Comparison of ENCODE assay signal across 10 mouse cellular contexts in the genomic region with DNA sequence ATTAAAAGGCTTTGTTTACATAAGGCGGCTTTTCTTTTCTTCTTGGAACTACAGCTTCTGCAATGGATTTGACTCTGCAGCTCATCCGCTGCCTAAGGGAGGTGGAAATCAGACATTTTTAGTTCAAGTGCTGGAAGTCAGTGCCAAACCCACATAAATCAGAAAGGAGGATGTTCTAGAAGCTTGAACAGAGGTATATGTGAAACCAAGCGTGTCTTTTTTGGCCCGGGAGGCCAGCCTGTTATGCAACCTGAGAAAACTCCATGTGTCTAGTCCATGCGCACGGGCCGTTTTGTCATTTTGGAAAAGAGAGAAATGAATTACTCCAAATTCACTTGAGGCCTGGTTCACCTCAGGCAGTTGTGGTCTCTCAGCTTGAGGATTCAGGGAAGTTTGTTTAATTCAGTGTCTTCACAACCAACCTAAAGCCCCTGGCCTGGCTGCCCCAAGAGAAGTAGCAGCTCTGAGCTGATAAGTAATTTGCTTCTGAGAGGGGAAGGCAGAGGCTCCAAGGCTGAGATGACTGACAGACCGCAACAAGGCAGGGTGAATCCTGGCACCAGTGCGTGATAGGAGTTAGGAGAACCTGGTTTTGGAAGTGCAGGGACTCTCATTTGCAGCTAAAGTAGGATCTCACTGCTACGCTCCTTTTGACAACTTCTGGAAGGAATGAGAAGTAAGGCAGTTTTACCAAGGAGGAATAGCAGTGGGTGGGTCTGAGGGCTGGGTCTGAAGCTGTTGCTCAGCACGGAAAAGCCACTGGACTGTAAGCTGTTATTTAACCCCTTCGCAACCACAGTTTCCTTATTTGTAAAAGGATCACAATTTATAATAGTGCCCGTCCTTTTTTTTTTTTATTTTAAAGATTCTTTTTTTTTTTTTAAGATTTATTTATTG. TPM values are rescaled to one million over a fixed set of nuclear protein-coding genes. Genes with fewer than 3 reads are reported as not detected.
DNase-seq lines count a peak whose midpoint lies in the region; ATAC-seq lines count a peak whose summit lies in the region.
"Had no signal": no experiment of that assay in that cellular context is flagged by ENCODE, and none has a peak within 500 bp of the region (broad histone marks: within the 10 kb centered on the region; RNA-seq: fewer than 3 reads in every experiment).

No protein-coding gene starts in this region.

- no peak for DNase-seq in cerebellum, postnatal 4 days (ENCODE audit: low spot score in 2 of 2)
- DNase-seq in midbrain, embryonic 11.5 days (ENCODE audit: low spot score, missing footprints): peak; percentile 70
- peak; percentile 32 to 56 for DNase-seq in cerebellum, postnatal 10 days
- no peak for DNase-seq in hindbrain, embryonic 11.5 days (ENCODE audit: low spot score)
- no peak for DNase-seq in layer of hippocampus, postnatal 14 days (ENCODE audit: low spot score in 2 of 2)
- DNase-seq: spleen, adult 18-20 months had no signal

- ATAC-seq in cerebellum, adult (ENCODE audit: insufficient number of reproducible peaks, low FRiP score, low TSS enrichment): peak; percentile 53; the same call in 1 of the 2 replicates
- no peak for ATAC-seq in midbrain, embryonic 11.5 days (ENCODE audit: low FRiP score)
- ATAC-seq in midbrain, embryonic 15.5 days (replicated peaks): no peak
- ATAC-seq in megakaryocyte, adult 5-6 weeks (ENCODE audit: poor library complexity, severe bottlenecking): peak; percentile 60
- ATAC-seq in hindbrain, embryonic 11.5 days (ENCODE audit: low FRiP score): no peak

- H3K36me3 ChIP-seq in midbrain, embryonic 11.5 days (ENCODE audit: control insufficient read depth, insufficient read depth, low read length): no peaks in the 10 kb centered on the region
- H3K36me3 ChIP-seq in midbrain, embryonic 15.5 days (replicated peaks): no peaks in the 10 kb centered on the region
- H3K36me3 ChIP-seq in hindbrain, embryonic 11.5 days (ENCODE audit: control insufficient read depth, insufficient read depth, low read length): no peaks in the 10 kb centered on the region
- H3K36me3 ChIP-seq: lung, embryonic 15.5 days had no signal

- no peaks in the 10 kb centered on the region; the same call in 1 of the 2 replicates for H3K27me3 ChIP-seq in midbrain, embryonic 11.5 days (ENCODE audit: control insufficient read depth, insufficient read depth, low read length)
- H3K27me3 ChIP-seq in midbrain, embryonic 15.5 days (replicated peaks): no peaks in the 10 kb centered on the region
- H3K27me3 ChIP-seq in hindbrain, embryonic 11.5 days (ENCODE audit: control insufficient read depth, insufficient read depth, low read length): no peaks in the 10 kb centered on the region
- H3K27me3 ChIP-seq: lung, embryonic 15.5 days had no signal

- no peak overlapping the region for H3K27ac ChIP-seq in midbrain, embryonic 11.5 days (ENCODE audit: low read depth, low read length)
- no peak overlapping the region for H3K27ac ChIP-seq in midbrain, embryonic 15.5 days
- H3K27ac ChIP-seq in hindbrain, embryonic 11.5 days (ENCODE audit: low read depth, low read length): no peak overlapping the region
- H3K27ac ChIP-seq: lung, embryonic 15.5 days had no signal

- H3K9me3 ChIP-seq in midbrain, embryonic 11.5 days (ENCODE audit: control insufficient read depth, low read length): no peaks in the 10 kb centered on the region
- no peaks in the 10 kb centered on the region for H3K9me3 ChIP-seq in midbrain, embryonic 15.5 days
- no peaks in the 10 kb centered on the region for H3K9me3 ChIP-seq in hindbrain, embryonic 11.5 days (ENCODE audit: control insufficient read depth, low read length)
- H3K9me3 ChIP-seq: lung, embryonic 15.5 days had no signal

- H3K4me3 ChIP-seq in midbrain, embryonic 11.5 days (ENCODE audit: low read depth, low read length): no peak overlapping the region
- H3K4me3 ChIP-seq in midbrain, embryonic 15.5 days: no peak overlapping the region
- no peak overlapping the region for H3K4me3 ChIP-seq in hindbrain, embryonic 11.5 days (ENCODE audit: low read depth, low read length)
- H3K4me3 ChIP-seq: lung, embryonic 15.5 days had no signal

- no peak overlapping the region for H3K9ac ChIP-seq in midbrain, embryonic 11.5 days (ENCODE audit: low read length)
- H3K9ac ChIP-seq in midbrain, embryonic 15.5 days: no peak overlapping the region
- no peak overlapping the region for H3K9ac ChIP-seq in hindbrain, embryonic 11.5 days (ENCODE audit: low read depth, low read length)
- H3K9ac ChIP-seq: lung, embryonic 15.5 days had no signal

- H3K4me2 ChIP-seq in midbrain, embryonic 11.5 days: no peak overlapping the region
- no peak overlapping the region for H3K4me2 ChIP-seq in midbrain, embryonic 15.5 days
- no peak overlapping the region for H3K4me2 ChIP-seq in hindbrain, embryonic 11.5 days (replicated peaks; ENCODE audit: low read depth, low read length)
- H3K4me2 ChIP-seq: lung, embryonic 15.5 days had no signal

- no peaks in the 10 kb centered on the region; the same call in 1 of the 2 replicates for H3K4me1 ChIP-seq in midbrain, embryonic 11.5 days (ENCODE audit: control insufficient read depth, insufficient read depth, low read length)
- H3K4me1 ChIP-seq in midbrain, embryonic 15.5 days: peaks cover 21% of the 10 kb centered on the region; the same call in 1 of the 2 replicates
- H3K4me1 ChIP-seq in hindbrain, embryonic 11.5 days (replicated peaks; ENCODE audit: control insufficient read depth, insufficient read depth, low read length): no peaks in the 10 kb centered on the region
- H3K4me1 ChIP-seq: lung, embryonic 15.5 days had no signal

- 72% methylated on average over 13 of the region's 13 CpGs for WGBS in midbrain, embryonic 11.5 days
- 72% methylated on average over 13 of the region's 13 CpGs for WGBS in midbrain, embryonic 15.5 days
- WGBS in hindbrain, embryonic 11.5 days: 73% methylated on average over 13 of the region's 13 CpGs

RNA-seq across cellular contexts. Expression of a gene that starts 13.5 kb away (rescaled TPM):
- 34.0 and 40.4 TPM in 2 replicates for polyA plus RNA-seq in midbrain, embryonic 11.5 days (2014; fragmentation: Nextera tagmentation; extraction: Ambion mirVana)
- polyA plus RNA-seq in midbrain, embryonic 15.5 days (2015; fragmentation: Nextera tagmentation; extraction: Ambion mirVana): 97.6 and 104 TPM in 2 replicates
- total RNA-seq in megakaryocyte, adult 5-6 weeks (2015): 56.5 and 69.7 TPM in 2 replicates
- 28.2 and 50.1 TPM in 2 replicates for total RNA-seq in megakaryocyte, adult 5-6 weeks (2017)
- 56.7 and 60.0 TPM in 2 replicates for polyA plus RNA-seq in hindbrain, embryonic 11.5 days (2014; fragmentation: Nextera tagmentation; extraction: Ambion mirVana)
- total RNA-seq in layer of hippocampus, postnatal 14 days (2021): 100 to 1,000 TPM; 362 to 381 TPM

Comparison
In these comparisons a context has a peak if more than half of its experiments do, and no peak if none do; other contexts are left out.
1. DNase-seq: peak in midbrain, embryonic 11.5 days (single experiment) and cerebellum, postnatal 10 days (2 of 2); none in cerebellum, postnatal 4 days (0 of 2), hindbrain, embryonic 11.5 days (single experiment) and layer of hippocampus, postnatal 14 days (0 of 2).
2. ATAC-seq: peak in cerebellum, adult (single experiment) and megakaryocyte, adult 5-6 weeks (single experiment); none in midbrain, embryonic 11.5 days (single experiment), midbrain, embryonic 15.5 days (single experiment) and hindbrain, embryonic 11.5 days (single experiment).